Mouse (Mus musculus) bone marrow macrophage, adult 2 months (primary cell): ENCODE data around the gene Vstm2a. TPM values are rescaled to one million over a fixed set of nuclear protein-coding genes. Genes with fewer than 3 reads are reported as not detected.

ENCODE experiments used
- H3K27ac ChIP-seq: 2 replicates; pipeline ENCODE4 v1.5.1; 2012; ENCODE audit warnings: low read depth, low read length; ENCODE audit not compliant: insufficient read depth
- H3K4me1 ChIP-seq: 2 replicates; pipeline ENCODE4 v1.6.1; 2012; ENCODE audit warnings: low read length; ENCODE audit not compliant: control insufficient read depth, insufficient read depth
- H3K4me3 ChIP-seq: 2 replicates; pipeline ENCODE4 v1.5.1; 2012; ENCODE audit warnings: mild to moderate bottlenecking, low read length, moderate library complexity; ENCODE audit not compliant: insufficient read depth
- CTCF ChIP-seq: IDR thresholded peaks from 2 replicates; pipeline ENCODE4 v1.5.1; 2012; ENCODE audit warnings: low read depth, mild to moderate bottlenecking, low read length, moderate library complexity
- POLR2A ChIP-seq: IDR thresholded peaks from 2 replicates; pipeline ENCODE4 v1.6.1; 2012; ENCODE audit warnings: mild to moderate bottlenecking, low read depth, low read length, borderline replicate concordance
- polyA plus RNA-seq: library from polyadenylated mRNA; stranded (reverse); fragments of >200 nt; gene quantifications from 2 replicates; pipeline ENCODE4 v1.2.4, GENCODE M21; 2012; ENCODE audit not compliant: missing spikeins, insufficient read depth, insufficient read length

The Vstm2a gene
- polyA plus RNA-seq, 1 experiment, result not detected

DNA sequence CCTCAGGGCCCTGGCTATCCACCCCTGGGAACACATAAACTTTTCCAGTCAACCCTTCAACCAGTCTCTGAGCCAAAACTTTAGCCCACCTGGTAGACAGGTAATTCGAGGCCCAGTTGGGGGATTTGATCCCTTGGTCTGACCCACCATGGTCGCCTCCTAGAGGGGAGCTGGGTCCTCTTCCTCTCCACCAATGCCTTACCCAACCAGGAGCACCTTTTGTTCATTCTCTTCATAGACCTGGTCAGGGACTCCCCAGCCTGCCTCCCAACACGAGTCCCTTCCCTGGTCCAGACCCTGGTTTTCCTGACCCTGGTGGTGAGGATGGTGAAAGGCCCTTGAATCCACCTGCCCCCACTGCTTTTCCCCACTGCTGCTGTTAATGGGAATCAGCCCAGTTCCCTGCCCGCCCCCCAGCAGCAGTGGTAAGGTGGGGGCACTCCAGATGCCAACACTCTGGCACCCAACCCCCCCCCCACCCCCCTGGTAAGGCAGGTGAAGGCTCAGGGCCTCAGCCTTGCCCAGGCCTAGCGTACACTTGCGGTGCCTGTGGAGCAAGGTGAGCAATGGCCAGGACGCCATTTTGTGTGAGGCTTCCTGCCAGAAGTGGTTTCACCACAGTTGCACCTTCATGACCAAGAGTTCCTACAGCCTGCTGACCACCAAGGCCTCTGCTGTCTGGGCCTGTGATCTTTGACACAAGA lies 182.2 kb downstream of the Vstm2a start:
- Histone ChIP-seq H3K4me3 (no peak overlapping the region), H3K27ac (no peak overlapping the region), H3K4me1 (no peaks in the 10 kb centered on the region)
- TF ChIP-seq POLR2A, result no peak
- no peak for TF ChIP-seq CTCF
